Mouse (Mus musculus): ENCODE measurements around the gene Ppm1h. TPM values are rescaled to one million over a fixed set of nuclear protein-coding genes. Genes with fewer than 3 reads are reported as not detected.

The Ppm1h gene
- polyA plus RNA-seq, 1 experiment, result 34.2 TPM

- Histone ChIP-seq H3K4me1 (ENCODE audit: control insufficient read depth, insufficient read depth, low read length) (peaks cover 11% of the 10 kb centered on the region), H3K27ac (ENCODE audit: insufficient read depth, low read length) (no peak overlapping the region), H3K4me3 (ENCODE audit: insufficient read depth, low read length) (no peak overlapping the region)
- TF ChIP-seq CTCF (IDR thresholded peaks at IDR 0.05; ENCODE audit: extremely low read depth, insufficient read depth, low read length) (no peak), POLR2A (IDR thresholded peaks at IDR 0.05; ENCODE audit: extremely low read depth, insufficient read depth, low read length) (no peak)
Measured at GRCm38 (mm10) chr10:122854571-122854970, 176.0 kb downstream of the Ppm1h start.

GRCm38 (mm10) chr10:122855149-122855548 is 176.6 kb downstream of the Ppm1h start:
- H3K27ac ChIP-seq (ENCODE audit: insufficient read depth, low read length), result no peak overlapping the region

DNA sequence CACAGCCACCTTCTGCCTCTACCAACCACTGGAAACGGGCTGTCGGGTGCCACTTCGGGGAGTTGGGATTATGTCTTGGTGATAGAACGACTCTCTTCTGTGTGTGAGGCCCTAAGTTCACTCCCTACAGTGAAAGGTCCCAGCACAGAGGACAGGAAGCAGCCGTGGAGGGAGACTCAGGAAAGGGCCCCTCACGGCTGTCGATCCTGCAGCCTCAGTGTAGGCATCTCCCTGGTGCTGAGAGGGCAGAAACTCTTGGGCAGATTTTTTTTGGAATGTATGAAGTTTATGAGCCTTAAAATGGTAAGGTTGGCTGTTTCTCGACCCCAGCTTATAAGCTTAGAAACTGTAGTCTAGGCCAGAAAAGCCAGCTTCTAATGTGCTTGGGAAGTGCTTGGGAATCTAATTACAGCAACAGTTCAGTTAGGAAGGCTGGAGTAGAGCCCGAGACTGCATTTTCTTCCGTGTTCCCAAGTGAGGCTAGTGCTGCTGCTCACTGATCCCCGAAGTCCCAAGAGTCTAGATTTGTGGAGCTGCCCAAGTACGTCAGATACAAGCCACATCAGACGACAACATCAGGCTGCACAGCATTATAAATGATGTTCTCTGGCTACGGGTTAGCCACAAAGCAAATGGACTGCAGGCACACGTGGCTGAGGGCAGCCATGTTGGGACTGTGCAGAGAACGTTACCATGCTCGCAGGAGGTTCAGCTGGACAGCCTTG is 177.6 kb downstream of the Ppm1h start:
- TF ChIP-seq CTCF (IDR thresholded peaks at IDR 0.05; ENCODE audit: extremely low read depth, insufficient read depth, low read length) (no peak), POLR2A (IDR thresholded peaks at IDR 0.05; ENCODE audit: extremely low read depth, insufficient read depth, low read length) (no peak)
- H3K27ac ChIP-seq (ENCODE audit: insufficient read depth, low read length), result no peak overlapping the region
- no peak overlapping the region for H3K4me3 ChIP-seq (ENCODE audit: insufficient read depth, low read length)
- peaks cover 9% of the 10 kb centered on the region for H3K4me1 ChIP-seq (ENCODE audit: control insufficient read depth, insufficient read depth, low read length)

More at GRCm38 (mm10) chr10:122855149-122855548, 176.6 kb downstream of the Ppm1h start:
- TF ChIP-seq CTCF (IDR thresholded peaks at IDR 0.05; ENCODE audit: extremely low read depth, insufficient read depth, low read length) (no peak), POLR2A (IDR thresholded peaks at IDR 0.05; ENCODE audit: extremely low read depth, insufficient read depth, low read length) (no peak)
- Histone ChIP-seq H3K4me1 (ENCODE audit: control insufficient read depth, insufficient read depth, low read length) (peaks cover 12% of the 10 kb centered on the region), H3K4me3 (ENCODE audit: insufficient read depth, low read length) (no peak overlapping the region)

- TF ChIP-seq CTCF (IDR thresholded peaks at IDR 0.05; ENCODE audit: extremely low read depth, insufficient read depth, low read length), result no peak
- no peak for TF ChIP-seq POLR2A (IDR thresholded peaks at IDR 0.05; ENCODE audit: extremely low read depth, insufficient read depth, low read length)
- Histone ChIP-seq H3K27ac (ENCODE audit: insufficient read depth, low read length) (no peak overlapping the region), H3K4me3 (ENCODE audit: insufficient read depth, low read length) (no peak overlapping the region), H3K4me1 (ENCODE audit: control insufficient read depth, insufficient read depth, low read length) (peaks cover 7% of the 10 kb centered on the region)
Measured at GRCm38 (mm10) chr10:122857155-122857554, 178.6 kb downstream of the Ppm1h start.

GRCm38 (mm10) chr10:122858904-122859641 is 180.5 kb downstream of the Ppm1h start:
- peaks cover 7% of the 10 kb centered on the region for H3K4me1 ChIP-seq (ENCODE audit: control insufficient read depth, insufficient read depth, low read length)
- no peak overlapping the region for H3K4me3 ChIP-seq (ENCODE audit: insufficient read depth, low read length)
- no peak overlapping the region for H3K27ac ChIP-seq (ENCODE audit: insufficient read depth, low read length)
- TF ChIP-seq POLR2A (IDR thresholded peaks at IDR 0.05; ENCODE audit: extremely low read depth, insufficient read depth, low read length) (no peak), CTCF (IDR thresholded peaks at IDR 0.05; ENCODE audit: extremely low read depth, insufficient read depth, low read length) (no peak)

DNA sequence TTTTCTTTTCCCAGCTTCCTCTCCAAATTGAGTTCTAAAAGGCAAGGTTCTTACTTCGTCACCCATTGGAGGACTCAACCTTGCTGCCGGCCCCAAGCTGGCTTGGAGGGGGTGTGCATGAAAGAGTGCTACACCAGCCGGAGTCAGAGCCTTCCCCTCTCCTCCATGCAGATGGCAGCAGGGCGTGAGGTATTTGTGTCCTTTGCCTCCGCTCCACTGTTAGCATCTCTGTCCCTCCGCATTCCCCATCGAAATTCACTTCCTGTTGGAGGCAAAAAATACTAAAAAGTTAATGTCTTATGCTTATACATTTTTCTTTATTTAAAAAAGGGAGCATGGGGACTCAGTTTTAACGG is 181.1 kb downstream of the Ppm1h start:
- no peak overlapping the region for H3K4me3 ChIP-seq (ENCODE audit: insufficient read depth, low read length)
- H3K27ac ChIP-seq (ENCODE audit: insufficient read depth, low read length), result no peak overlapping the region
- H3K4me1 ChIP-seq (ENCODE audit: control insufficient read depth, insufficient read depth, low read length), result peaks cover 6% of the 10 kb centered on the region
- no peak for TF ChIP-seq CTCF (IDR thresholded peaks at IDR 0.05; ENCODE audit: extremely low read depth, insufficient read depth, low read length)
- TF ChIP-seq POLR2A (IDR thresholded peaks at IDR 0.05; ENCODE audit: extremely low read depth, insufficient read depth, low read length), result no peak

- Histone ChIP-seq H3K4me3 (ENCODE audit: insufficient read depth, low read length) (no peak overlapping the region), H3K4me1 (ENCODE audit: control insufficient read depth, insufficient read depth, low read length) (peaks cover 6% of the 10 kb centered on the region), H3K27ac (ENCODE audit: insufficient read depth, low read length) (no peak overlapping the region)
- TF ChIP-seq POLR2A (IDR thresholded peaks at IDR 0.05; ENCODE audit: extremely low read depth, insufficient read depth, low read length) (no peak), CTCF (IDR thresholded peaks at IDR 0.05; ENCODE audit: extremely low read depth, insufficient read depth, low read length) (no peak)
Measured at GRCm38 (mm10) chr10:122860076-122860475, 181.5 kb downstream of the Ppm1h start.

- TF ChIP-seq POLR2A (IDR thresholded peaks at IDR 0.05; ENCODE audit: extremely low read depth, insufficient read depth, low read length) (no peak), CTCF (IDR thresholded peaks at IDR 0.05; ENCODE audit: extremely low read depth, insufficient read depth, low read length) (no peak)
- H3K4me3 ChIP-seq (ENCODE audit: insufficient read depth, low read length), result no peak overlapping the region
- peaks cover 3% of the 10 kb centered on the region; the same call in 1 of the 2 replicates for H3K4me1 ChIP-seq (ENCODE audit: control insufficient read depth, insufficient read depth, low read length)
- no peak overlapping the region; the same call in 1 of the 2 replicates for H3K27ac ChIP-seq (ENCODE audit: insufficient read depth, low read length)
Measured at GRCm38 (mm10) chr10:122861696-122862385, 183.3 kb downstream of the Ppm1h start.

DNA sequence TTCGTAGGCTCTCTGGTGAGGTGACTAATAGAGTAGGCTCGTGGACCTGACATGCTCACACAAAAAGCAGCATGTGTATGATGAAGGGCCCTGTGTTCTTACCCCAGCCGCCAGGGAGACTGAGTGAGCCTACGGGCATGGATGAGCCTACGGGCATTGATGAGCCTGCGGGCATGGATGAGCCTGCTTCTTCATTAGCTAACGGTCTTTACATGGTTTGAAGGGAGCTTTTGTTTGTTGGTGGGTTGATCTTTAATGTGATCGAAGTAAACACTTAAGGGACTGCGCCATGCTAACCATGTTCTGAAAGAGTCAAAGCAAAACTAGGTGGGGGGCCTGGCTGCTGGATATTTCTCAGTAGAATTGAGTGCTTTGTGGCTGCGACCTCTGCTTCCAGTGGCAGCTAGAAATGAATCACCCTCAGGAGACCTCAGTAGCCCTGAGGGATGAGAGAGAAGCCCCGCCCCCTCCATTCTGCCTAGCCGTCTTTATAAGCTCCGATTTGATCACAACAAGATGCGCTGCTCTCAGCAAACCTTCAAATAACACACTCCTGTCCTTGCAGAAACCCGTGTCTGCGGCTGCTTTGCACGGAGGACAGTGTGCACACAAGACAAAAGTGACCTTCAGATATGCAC is 183.9 kb downstream of the Ppm1h start:
- no peak for TF ChIP-seq POLR2A (IDR thresholded peaks at IDR 0.05; ENCODE audit: extremely low read depth, insufficient read depth, low read length)
- no peak for TF ChIP-seq CTCF (IDR thresholded peaks at IDR 0.05; ENCODE audit: extremely low read depth, insufficient read depth, low read length)
- Histone ChIP-seq H3K4me1 (ENCODE audit: control insufficient read depth, insufficient read depth, low read length) (peaks cover 3% of the 10 kb centered on the region; the same call in 1 of the 2 replicates), H3K4me3 (ENCODE audit: insufficient read depth, low read length) (no peak overlapping the region), H3K27ac (ENCODE audit: insufficient read depth, low read length) (no peak overlapping the region; the same call in 1 of the 2 replicates)

Data from cortical plate, adult 2 months (tissue).